1 mouse cellular context compared by ENCODE assay signal in the genomic region with DNA sequence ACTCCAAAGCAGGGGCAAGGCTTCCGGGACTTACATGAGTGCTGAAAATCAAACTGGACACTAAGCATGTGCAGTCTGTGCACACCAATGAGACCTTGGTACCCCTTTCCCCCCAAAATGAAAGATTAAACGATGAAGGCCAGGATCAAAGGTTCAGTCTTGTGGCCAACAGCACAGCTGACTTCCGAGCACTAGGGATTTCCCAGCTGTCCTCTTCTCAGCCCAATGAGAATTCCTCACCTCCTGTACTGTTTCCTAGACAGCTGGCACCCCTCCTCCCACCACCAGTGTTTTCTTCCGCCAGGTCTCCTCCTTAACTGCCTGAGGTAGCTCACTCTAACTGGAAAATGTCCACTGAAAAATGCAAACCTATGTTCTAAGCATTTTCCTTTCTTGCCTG.
TF ChIP-seq lines count a peak whose summit lies in the region.

No protein-coding gene starts in this region.

TF ChIP-seq in myocyte, 11 proteins besides CTCF, POLR2A, EP300 and RAD21:
- TF ChIP-seq REST (IDR thresholded peaks at IDR 0.05; ENCODE audit: insufficient read depth, insufficient read length) (no peak), TCF12 (IDR thresholded peaks at IDR 0.05; ENCODE audit: insufficient read depth, poor library complexity, severe bottlenecking) (no peak), MYOG (IDR thresholded peaks at IDR 0.05; ENCODE audit: control insufficient read depth in 1 of 3, insufficient read depth in 1 of 3, insufficient read length in 2 of 3, low read depth in 2 of 3) (peak in 2 of 3 experiments; percentile 39 to 75), MAX (IDR thresholded peaks at IDR 0.05; ENCODE audit: low read depth) (no peak), TCF3 (IDR thresholded peaks at IDR 0.05; ENCODE audit: insufficient read length, low read depth) (no peak), MYOD1 (IDR thresholded peaks at IDR 0.05; ENCODE audit: control insufficient read depth in 1 of 3, insufficient read length in 2 of 3, low read depth in 2 of 3) (peak in 2 of 3 experiments; percentile 44 to 53)
